Mouse (Mus musculus) E14TG2a.4 (cell line): Measurements from ENCODE around the gene Ncf4.

Experiments
- H3K27me3 ChIP-seq: 2 replicates; pipeline ENCODE4 v1.6.1; 2014; ENCODE audit warnings: low read length, control low read depth; ENCODE audit not compliant: insufficient read depth
- H3K36me3 ChIP-seq: 2 replicates; pipeline ENCODE4 v1.6.1; 2014; ENCODE audit warnings: low read length, control low read depth; ENCODE audit not compliant: insufficient read depth
- H3K4me1 ChIP-seq: replicated peaks from 2 replicates; pipeline ENCODE4 v1.6.1; 2014; ENCODE audit warnings: low read depth, low read length, control low read depth
- H3K4me3 ChIP-seq: replicated peaks from 2 replicates; pipeline ENCODE4 v1.5.1; 2014; ENCODE audit warnings: mild to moderate bottlenecking, low read length
- H3K9me3 ChIP-seq: 2 replicates; pipeline ENCODE4 v1.6.1; 2014; ENCODE audit warnings: low read length, control low read depth
- CTCF ChIP-seq: conservative IDR thresholded peaks from 2 replicates; pipeline ENCODE4 v1.5.1; 2014; ENCODE audit warnings: low read length
- NANOG ChIP-seq: IDR thresholded peaks from 2 replicates; pipeline ENCODE4 v1.6.1; 2014; ENCODE audit warnings: borderline replicate concordance, low read length, mixed read lengths
- POU5F1 ChIP-seq: IDR thresholded peaks from 2 replicates; pipeline ENCODE4 v1.6.1; 2014; ENCODE audit warnings: low read length, borderline replicate concordance

The Ncf4 gene

GRCm38 (mm10) chr15:78298558-78298957 is 54.0 kb downstream of the Ncf4 start:
- Histone ChIP-seq H3K4me1 (no peaks in the 10 kb centered on the region), H3K36me3 (no peaks in the 10 kb centered on the region), H3K9me3 (no peaks in the 10 kb centered on the region), H3K27me3 (no peaks in the 10 kb centered on the region), H3K4me3 (no peak overlapping the region)
- no peak for TF ChIP-seq POU5F1
- no peak for TF ChIP-seq CTCF
- TF ChIP-seq NANOG, result no peak

- Histone ChIP-seq H3K4me3 (no peak overlapping the region), H3K36me3 (no peaks in the 10 kb centered on the region), H3K27me3 (no peaks in the 10 kb centered on the region), H3K9me3 (no peaks in the 10 kb centered on the region), H3K4me1 (no peaks in the 10 kb centered on the region)
- no peak for TF ChIP-seq CTCF
- TF ChIP-seq POU5F1, result no peak
- no peak for TF ChIP-seq NANOG
Measured at GRCm38 (mm10) chr15:78299641-78300040, 55.0 kb downstream of the Ncf4 start.

GRCm38 (mm10) chr15:78300773-78301172 is 56.2 kb downstream of the Ncf4 start:
- Histone ChIP-seq H3K27me3 (no peaks in the 10 kb centered on the region), H3K4me1 (no peaks in the 10 kb centered on the region), H3K9me3 (no peaks in the 10 kb centered on the region), H3K36me3 (no peaks in the 10 kb centered on the region), H3K4me3 (no peak overlapping the region)
- TF ChIP-seq POU5F1 (no peak), NANOG (no peak), CTCF (no peak)

- Histone ChIP-seq H3K4me3 (no peak overlapping the region), H3K4me1 (no peaks in the 10 kb centered on the region), H3K27me3 (no peaks in the 10 kb centered on the region), H3K9me3 (no peaks in the 10 kb centered on the region), H3K36me3 (no peaks in the 10 kb centered on the region)
- TF ChIP-seq NANOG (no peak), POU5F1 (no peak), CTCF (no peak)
Measured at GRCm38 (mm10) chr15:78302718-78303117, 58.1 kb downstream of the Ncf4 start.

GRCm38 (mm10) chr15:78303665-78304233 is 59.1 kb downstream of the Ncf4 start:
- TF ChIP-seq NANOG (no peak), POU5F1 (no peak), CTCF (no peak)
- Histone ChIP-seq H3K27me3 (no peaks in the 10 kb centered on the region), H3K9me3 (no peaks in the 10 kb centered on the region), H3K4me3 (no peak overlapping the region), H3K4me1 (no peaks in the 10 kb centered on the region), H3K36me3 (no peaks in the 10 kb centered on the region)

- Histone ChIP-seq H3K4me1 (no peaks in the 10 kb centered on the region), H3K36me3 (no peaks in the 10 kb centered on the region), H3K4me3 (no peak within 1 kb of the TSS), H3K27me3 (peaks cover 4% of the 10 kb centered on the region; the same call in 1 of the 2 replicates), H3K9me3 (no peaks in the 10 kb centered on the region)
- TF ChIP-seq POU5F1, result no peak
- TF ChIP-seq CTCF, result no peak
- TF ChIP-seq NANOG, result no peak
Measured at GRCm38 (mm10) chr15:78305341-78305933, 60.8 kb downstream of the Ncf4 start, which contains the start of gene Csf2rb2. Gene Csf2rb2, minus strand, starts transcription at chr15:78305721.

GRCm38 (mm10) chr15:78309865-78310264 is 65.3 kb downstream of the Ncf4 start:
- Histone ChIP-seq H3K4me1 (no peaks in the 10 kb centered on the region), H3K27me3 (peaks cover 9% of the 10 kb centered on the region), H3K9me3 (no peaks in the 10 kb centered on the region), H3K4me3 (no peak overlapping the region), H3K36me3 (no peaks in the 10 kb centered on the region)
- TF ChIP-seq NANOG, result no peak
- no peak for TF ChIP-seq POU5F1
- no peak for TF ChIP-seq CTCF

GRCm38 (mm10) chr15:78310971-78311370 is 66.4 kb downstream of the Ncf4 start:
- Histone ChIP-seq H3K4me1 (no peaks in the 10 kb centered on the region), H3K36me3 (no peaks in the 10 kb centered on the region), H3K9me3 (no peaks in the 10 kb centered on the region), H3K27me3 (peaks cover 9% of the 10 kb centered on the region), H3K4me3 (no peak overlapping the region)
- TF ChIP-seq POU5F1, result no peak
- TF ChIP-seq CTCF, result no peak
- TF ChIP-seq NANOG, result no peak
